Mouse (Mus musculus) forebrain, embryonic 13.5 days (tissue): ENCODE results near the gene Dnajc14. TPM values are rescaled to one million over a fixed set of nuclear protein-coding genes. Genes with fewer than 3 reads are reported as not detected.
"Not testable (repeated sequence)": the region's sequence is repeated elsewhere in the genome, so short reads cannot be mapped to it uniquely, and the experiment has no call there.

Experiments
- ATAC-seq: fragments of 200-750 bp; cut with Nextera tagmentation; 2 replicates; pipeline ENCODE4 v1.8.0; 2017
- H3K27ac ChIP-seq: fragments of 300-500 bp; sonication (generic); 2 replicates; pipeline ENCODE4 v1.5.1; 2015; ENCODE audit warnings: inconsistent platforms, mild to moderate bottlenecking, moderate library complexity
- H3K27me3 ChIP-seq: fragments of 300-500 bp; sonication (generic); 2 replicates; pipeline ENCODE4 v1.6.1; 2015; ENCODE audit warnings: mild to moderate bottlenecking, inconsistent platforms
- H3K36me3 ChIP-seq: fragments of 300-500 bp; sonication (generic); 2 replicates; pipeline ENCODE4 v1.6.1; 2015; ENCODE audit warnings: mild to moderate bottlenecking, inconsistent platforms; ENCODE audit not compliant: poor library complexity, severe bottlenecking
- H3K4me1 ChIP-seq: fragments of 300-500 bp; sonication (generic); 2 replicates; pipeline ENCODE4 v1.6.1; 2015; ENCODE audit warnings: inconsistent platforms
- H3K4me2 ChIP-seq: fragments of 300-500 bp; sonication (generic); 2 replicates; pipeline ENCODE4 v1.6.1; 2015; ENCODE audit warnings: inconsistent platforms, mild to moderate bottlenecking, moderate library complexity
- H3K4me3 ChIP-seq: fragments of 300-500 bp; sonication (generic); 2 replicates; pipeline ENCODE4 v1.5.1; 2015; ENCODE audit warnings: mild to moderate bottlenecking, inconsistent platforms
- H3K9ac ChIP-seq: fragments of 300-500 bp; sonication (generic); 2 replicates; pipeline ENCODE4 v1.6.1; 2015; ENCODE audit warnings: mild to moderate bottlenecking, inconsistent platforms
- H3K9me3 ChIP-seq: fragments of 300-500 bp; sonication (generic); replicated peaks from 2 replicates; pipeline ENCODE4 v1.6.1; 2016; ENCODE audit warnings: inconsistent platforms
- WGBS: fragments of 180-500 bp; shearing (Covaris S2); methylation state at CpG from one replicate; pipeline ENCODE4 v1.1.7; 2015; 5-methylcytosine and 5-hydroxymethylcytosine counted together
- polyA plus RNA-seq: library from polyadenylated mRNA; unstranded; fragments of >200 nt; fragmentation: Nextera tagmentation; extraction: Ambion mirVana; gene quantifications from 2 replicates; pipeline ENCODE4 v1.2.1, GENCODE M21; 2015

The Dnajc14 gene
- polyA plus RNA-seq, 1 experiment from 2014 or later, result 52.2 TPM

DNA sequence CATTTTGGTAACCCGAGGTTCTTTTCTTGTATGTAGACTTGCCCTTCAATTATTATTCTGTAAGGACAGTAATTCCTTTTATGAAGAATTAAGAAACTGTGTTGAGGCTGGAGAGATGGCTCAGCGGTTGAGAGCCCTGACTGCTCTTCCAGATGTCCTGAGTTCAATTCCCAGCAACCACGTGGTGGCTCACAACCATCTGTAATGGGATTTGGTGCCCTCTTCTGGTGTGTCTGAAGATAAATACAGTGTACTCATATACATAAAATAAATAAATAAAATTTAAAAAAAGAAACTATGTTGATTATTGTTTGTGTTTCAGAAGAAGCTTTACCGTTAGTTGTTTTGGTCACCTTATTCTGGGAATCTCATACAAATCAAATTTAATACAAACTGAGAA is 19.2 kb downstream of the Dnajc14 start:
- H3K4me3 ChIP-seq, result peak overlapping the region; percentile 91
- not testable (repeated sequence) for ATAC-seq, H3K9ac ChIP-seq, H3K9me3 ChIP-seq, H3K27me3 ChIP-seq, H3K27ac ChIP-seq
- H3K4me1 ChIP-seq, result peaks cover 20% of the 10 kb centered on the region
- peak overlapping the region; percentile 89 for H3K4me2 ChIP-seq
- peaks cover 40% of the 10 kb centered on the region for H3K36me3 ChIP-seq
- WGBS, result 82% methylated on average over 4 of the region's 4 CpGs

DNA sequence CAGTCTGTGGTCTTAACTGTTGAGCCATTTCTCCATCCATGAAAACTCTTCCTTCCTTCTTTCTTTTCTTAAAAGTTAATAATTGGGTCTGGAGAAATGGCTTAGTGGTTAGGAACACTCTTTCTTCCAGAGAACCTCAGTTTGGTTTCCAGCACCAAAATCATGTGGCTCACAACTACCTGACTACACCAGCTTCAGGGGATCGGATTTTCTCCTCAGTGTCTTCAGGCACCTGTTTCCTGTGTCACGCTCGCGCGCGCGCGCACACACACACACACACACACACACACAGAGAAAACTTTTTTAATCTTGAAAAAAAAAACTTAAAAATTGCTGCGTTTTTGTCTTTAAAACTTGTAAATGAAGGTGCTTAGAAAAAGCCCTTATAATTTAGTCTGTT is 20.0 kb downstream of the Dnajc14 start:
- Histone ChIP-seq H3K9ac (no peak overlapping the region), H3K27me3 (no peaks in the 10 kb centered on the region), H3K27ac (no peak overlapping the region), H3K9me3 (no peaks in the 10 kb centered on the region), H3K36me3 (peaks cover 33% of the 10 kb centered on the region), H3K4me1 (peaks cover 20% of the 10 kb centered on the region), H3K4me2 (no peak overlapping the region), H3K4me3 (no peak overlapping the region)
- 98% methylated on average over 9 of the region's 9 CpGs for WGBS
- ATAC-seq, result no peak

DNA sequence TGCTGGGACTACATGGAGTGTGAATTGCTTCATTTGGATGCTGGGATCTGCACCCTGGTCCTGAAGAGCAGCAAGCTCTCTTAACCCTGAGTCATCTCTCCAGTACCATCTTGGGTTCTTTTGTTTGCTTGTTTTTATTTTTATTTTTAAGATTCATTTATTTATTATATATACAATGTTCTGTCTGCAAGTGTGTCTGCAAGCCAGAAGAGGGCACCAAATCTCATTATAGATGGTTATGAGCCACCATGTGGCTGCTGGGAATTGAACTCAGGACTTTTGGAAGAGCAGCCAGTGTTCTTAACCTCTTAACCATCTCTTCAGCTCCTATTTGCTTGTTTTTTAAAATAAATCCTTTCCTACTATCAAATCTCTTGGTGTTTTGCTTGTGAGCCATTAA is 33.5 kb downstream of the Dnajc14 start:
- Histone ChIP-seq H3K4me1 (no peaks in the 10 kb centered on the region), H3K4me2 (no peak overlapping the region), H3K27me3 (no peaks in the 10 kb centered on the region), H3K4me3 (no peak overlapping the region), H3K9me3 (no peaks in the 10 kb centered on the region), H3K9ac (no peak overlapping the region), H3K27ac (no peak overlapping the region), H3K36me3 (peaks cover 80% of the 10 kb centered on the region)
- ATAC-seq, result no peak

DNA sequence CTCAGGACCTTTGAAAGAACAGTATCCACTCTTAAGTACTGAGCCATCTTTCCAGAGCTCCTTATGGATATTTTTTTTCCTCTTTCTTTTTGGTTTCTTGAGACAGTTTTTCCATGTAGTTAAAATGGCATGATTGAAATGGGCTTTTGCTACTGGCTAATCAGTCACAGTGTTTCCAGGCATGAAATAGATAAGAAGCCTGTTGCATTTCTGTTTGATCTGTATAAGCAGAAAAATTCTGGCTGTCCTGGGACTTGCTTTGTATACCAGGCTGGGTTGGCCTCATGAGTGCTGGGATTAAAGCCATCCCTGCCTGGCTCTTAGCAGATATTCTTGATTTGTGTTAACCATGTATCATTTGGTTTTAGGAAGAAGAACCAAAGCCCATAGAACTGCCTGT is 35.6 kb downstream of the Dnajc14 start:
- no peak overlapping the region for H3K4me3 ChIP-seq
- H3K27ac ChIP-seq, result no peak overlapping the region
- H3K9me3 ChIP-seq, result no peaks in the 10 kb centered on the region
- ATAC-seq, result no peak
- H3K9ac ChIP-seq, result no peak overlapping the region
- H3K4me1 ChIP-seq, result no peaks in the 10 kb centered on the region
- H3K36me3 ChIP-seq, result peaks cover 73% of the 10 kb centered on the region
- no peak overlapping the region for H3K4me2 ChIP-seq
- H3K27me3 ChIP-seq, result no peaks in the 10 kb centered on the region

DNA sequence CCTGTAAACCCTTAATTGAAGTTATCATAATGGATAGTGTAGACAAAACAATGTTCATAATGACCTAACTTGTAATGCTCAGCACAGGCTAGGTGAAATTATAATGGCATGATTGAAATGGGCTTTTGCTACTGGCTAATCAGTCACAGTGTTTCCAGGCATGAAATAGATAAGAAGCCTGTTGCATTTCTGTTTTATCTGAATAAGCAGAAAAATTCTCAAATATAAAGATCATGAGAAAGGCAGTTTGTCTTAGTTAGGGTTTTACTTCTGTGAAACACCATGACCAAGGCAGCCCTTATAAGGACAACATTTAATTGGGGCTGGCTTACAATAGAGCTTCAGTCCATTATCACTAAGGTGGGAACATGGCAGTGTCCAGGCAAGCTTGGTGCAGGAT is 36.8 kb downstream of the Dnajc14 start:
- Histone ChIP-seq H3K27ac (no peak overlapping the region), H3K4me3 (no peak overlapping the region), H3K36me3 (peaks cover 67% of the 10 kb centered on the region), H3K9ac (no peak overlapping the region), H3K4me2 (no peak overlapping the region), H3K27me3 (no peaks in the 10 kb centered on the region), H3K9me3 (no peaks in the 10 kb centered on the region), H3K4me1 (no peaks in the 10 kb centered on the region)
- ATAC-seq, result no peak

DNA sequence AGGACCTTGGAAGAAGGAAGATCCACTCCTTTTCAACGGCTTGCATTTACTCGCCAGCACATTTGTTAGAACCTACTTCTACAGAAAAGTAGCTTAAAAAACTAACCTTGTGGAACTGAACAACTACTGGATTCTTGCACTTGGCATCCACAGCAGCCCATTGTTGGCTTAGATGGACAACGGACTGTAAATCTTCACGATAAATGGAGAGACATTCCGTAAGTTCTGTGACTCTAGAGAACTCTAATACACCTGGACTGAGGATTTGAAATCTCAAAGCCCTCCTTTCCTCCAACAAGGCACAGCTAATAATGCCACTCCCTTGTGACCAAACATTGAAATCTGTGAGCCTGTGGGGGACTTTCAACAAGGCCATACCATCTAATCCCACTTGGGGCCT is 39.4 kb downstream of the Dnajc14 start:
- Histone ChIP-seq H3K4me2 (no peak overlapping the region), H3K27ac (no peak overlapping the region), H3K27me3 (no peaks in the 10 kb centered on the region), H3K9ac (no peak overlapping the region), H3K36me3 (peaks cover 64% of the 10 kb centered on the region), H3K9me3 (no peaks in the 10 kb centered on the region), H3K4me1 (no peaks in the 10 kb centered on the region), H3K4me3 (no peak overlapping the region)
- ATAC-seq, result no peak
- 94% methylated on average over 5 of the region's 5 CpGs for WGBS

DNA sequence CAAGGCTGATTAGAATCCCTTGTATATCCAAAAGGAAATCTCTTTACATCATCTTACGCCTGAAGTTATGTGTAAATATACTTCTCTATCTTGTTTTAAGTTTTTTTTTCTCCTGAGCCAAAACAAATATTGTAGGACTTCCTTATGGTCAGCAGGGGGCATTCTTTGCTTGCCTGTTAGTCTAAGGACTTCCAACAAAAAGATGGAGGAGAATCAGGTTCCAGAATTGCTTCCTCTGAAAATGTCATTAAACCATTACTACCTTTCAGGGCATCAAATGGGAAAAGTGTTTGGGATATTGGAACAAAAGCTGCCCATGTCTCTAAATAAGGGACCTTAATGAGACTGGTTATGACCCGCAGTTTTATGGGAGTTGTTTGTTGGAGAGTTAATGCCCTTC is 41.7 kb downstream of the Dnajc14 start:
- H3K4me2 ChIP-seq, result no peak overlapping the region
- H3K9me3 ChIP-seq, result no peaks in the 10 kb centered on the region
- WGBS, result 50% methylated on average over 2 of the region's 2 CpGs
- H3K9ac ChIP-seq, result no peak overlapping the region
- no peak for ATAC-seq
- H3K4me3 ChIP-seq, result no peak overlapping the region
- no peaks in the 10 kb centered on the region for H3K27me3 ChIP-seq
- no peaks in the 10 kb centered on the region for H3K4me1 ChIP-seq
- H3K36me3 ChIP-seq, result peaks cover 69% of the 10 kb centered on the region
- no peak overlapping the region for H3K27ac ChIP-seq

DNA sequence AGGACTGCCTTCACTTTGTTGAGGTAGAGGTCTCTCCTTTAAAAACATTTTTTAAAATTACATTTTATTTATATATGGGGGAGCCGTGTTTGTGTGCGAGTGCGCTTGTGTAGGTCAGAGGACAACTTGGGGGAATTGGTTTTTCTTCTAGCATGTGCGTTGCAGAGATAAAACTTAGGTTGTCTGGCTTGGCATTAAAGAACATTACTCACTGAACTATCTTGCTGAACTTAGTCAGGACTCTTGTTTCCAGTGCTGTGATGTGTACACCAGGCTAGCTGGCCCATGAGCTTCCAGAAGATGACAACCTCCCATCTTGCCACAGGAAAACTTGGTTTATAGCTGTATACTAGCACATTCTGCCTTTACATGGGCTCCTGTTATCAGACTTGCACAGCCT is 42.8 kb downstream of the Dnajc14 start:
- WGBS, result 98% methylated on average over 4 of the region's 4 CpGs
- H3K36me3 ChIP-seq, result peaks cover 63% of the 10 kb centered on the region

DNA sequence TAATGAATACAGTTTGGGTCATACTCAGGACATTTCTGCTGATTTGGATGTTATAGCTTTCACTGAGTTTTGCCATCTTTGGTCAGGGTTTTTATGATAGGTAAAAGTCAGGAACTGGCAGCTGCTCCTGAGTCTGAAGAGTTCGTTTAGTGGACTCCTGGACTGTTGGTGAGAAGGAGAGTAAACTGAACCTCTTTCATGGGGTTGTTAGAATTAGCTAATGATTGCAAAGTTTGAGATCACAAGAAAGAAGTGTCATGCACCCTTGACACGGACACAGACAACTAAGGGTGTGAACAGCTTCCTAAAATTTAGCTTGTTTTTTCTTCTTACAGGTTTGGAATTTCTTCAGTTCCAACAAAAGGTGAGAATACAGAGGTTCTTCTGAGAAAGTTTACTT is 44.6 kb downstream of the Dnajc14 start:
- H3K9ac ChIP-seq, result no peak overlapping the region
- no peaks in the 10 kb centered on the region for H3K4me1 ChIP-seq
- 89% methylated on average over 2 of the region's 2 CpGs for WGBS
- H3K27ac ChIP-seq, result no peak overlapping the region
- H3K9me3 ChIP-seq, result no peaks in the 10 kb centered on the region
- peaks cover 56% of the 10 kb centered on the region for H3K36me3 ChIP-seq
- H3K27me3 ChIP-seq, result no peaks in the 10 kb centered on the region
- no peak overlapping the region for H3K4me2 ChIP-seq
- no peak overlapping the region for H3K4me3 ChIP-seq
- ATAC-seq, result no peak

More for the DNA sequence above, 42.8 kb downstream of the Dnajc14 start:
- H3K4me3 ChIP-seq, result no peak overlapping the region
- H3K9me3 ChIP-seq, result no peaks in the 10 kb centered on the region
- H3K4me1 ChIP-seq, result no peaks in the 10 kb centered on the region
- H3K4me2 ChIP-seq, result no peak overlapping the region
- H3K9ac ChIP-seq, result no peak overlapping the region
- no peak for ATAC-seq
- H3K27ac ChIP-seq, result no peak overlapping the region
- no peaks in the 10 kb centered on the region for H3K27me3 ChIP-seq

DNA sequence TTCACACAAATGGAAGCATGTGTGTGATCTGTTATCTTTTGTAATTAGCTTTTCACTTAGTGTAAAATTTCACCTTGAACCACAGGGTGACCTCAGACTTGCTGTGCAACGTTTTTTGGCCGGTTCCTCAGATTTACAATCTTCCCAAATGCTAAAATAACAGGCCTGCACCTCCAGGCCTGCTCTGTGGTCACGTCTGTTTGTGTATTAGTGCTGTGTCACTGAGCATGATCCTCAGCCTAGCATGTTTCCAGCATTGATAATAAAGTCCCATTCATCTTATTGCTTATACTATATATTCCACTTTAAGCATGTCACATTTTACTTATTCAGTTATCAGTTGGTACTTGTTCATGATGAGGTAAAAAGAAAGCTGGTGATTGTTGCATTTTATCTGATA is 46.5 kb downstream of the Dnajc14 start:
- no peak overlapping the region for H3K9ac ChIP-seq
- no peak overlapping the region for H3K4me2 ChIP-seq
- H3K9me3 ChIP-seq, result no peaks in the 10 kb centered on the region
- H3K27ac ChIP-seq, result no peak overlapping the region
- H3K4me3 ChIP-seq, result no peak overlapping the region
- H3K36me3 ChIP-seq, result peaks cover 58% of the 10 kb centered on the region
- WGBS, result 77% methylated on average over 3 of the region's 3 CpGs
- H3K27me3 ChIP-seq, result no peaks in the 10 kb centered on the region
- no peaks in the 10 kb centered on the region for H3K4me1 ChIP-seq
- no peak for ATAC-seq

DNA sequence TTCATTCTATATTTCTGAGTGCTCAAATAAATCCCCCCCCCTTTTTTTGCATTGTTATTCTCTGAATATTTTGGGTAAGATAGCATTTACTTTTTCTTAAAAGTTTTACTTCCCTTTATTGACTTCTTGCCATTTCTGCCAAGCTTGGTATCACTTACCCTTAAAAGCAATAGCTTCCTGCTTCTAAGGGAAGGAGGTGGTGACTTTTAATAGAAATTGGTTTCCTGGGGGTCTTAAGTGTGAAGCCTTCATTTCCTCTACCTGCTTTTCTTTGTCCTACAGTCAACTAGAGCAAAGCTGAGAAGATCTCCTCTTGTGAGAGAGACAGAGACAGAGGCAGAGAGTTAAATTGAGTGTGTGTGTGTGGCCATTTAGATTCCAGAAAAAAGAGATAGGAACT is 57.3 kb downstream of the Dnajc14 start:
- H3K4me3 ChIP-seq, result no peak overlapping the region
- H3K9me3 ChIP-seq, result no peaks in the 10 kb centered on the region
- no peak overlapping the region for H3K9ac ChIP-seq
- H3K36me3 ChIP-seq, result peaks cover 48% of the 10 kb centered on the region
- H3K27ac ChIP-seq, result no peak overlapping the region
- no peaks in the 10 kb centered on the region for H3K4me1 ChIP-seq
- no peak for ATAC-seq
- no peaks in the 10 kb centered on the region for H3K27me3 ChIP-seq
- H3K4me2 ChIP-seq, result no peak overlapping the region

DNA sequence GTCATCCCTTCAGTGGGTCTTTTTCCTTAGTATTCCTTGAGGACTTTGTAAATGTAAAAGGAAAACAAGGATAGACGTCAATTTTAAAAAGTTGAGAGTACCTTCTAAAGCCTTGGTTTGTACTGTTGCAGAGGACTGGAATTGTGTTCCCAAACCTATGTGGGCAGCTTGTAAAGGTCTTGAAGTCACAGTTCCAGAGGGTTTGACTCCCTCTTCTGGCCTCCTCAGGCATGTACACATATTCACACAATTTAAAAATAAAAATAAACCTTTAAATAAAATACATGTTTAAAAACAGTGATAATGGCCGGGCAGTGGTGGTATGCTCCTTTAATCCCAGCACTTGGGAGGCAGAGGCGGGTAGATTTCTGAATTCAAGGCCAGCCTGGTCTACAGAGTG is 62.2 kb downstream of the Dnajc14 start:
- Histone ChIP-seq H3K4me2 (no peak overlapping the region), H3K27me3 (no peaks in the 10 kb centered on the region), H3K36me3 (peaks cover 44% of the 10 kb centered on the region), H3K4me3 (no peak overlapping the region), H3K9ac (no peak overlapping the region), H3K27ac (no peak overlapping the region), H3K4me1 (no peaks in the 10 kb centered on the region), H3K9me3 (no peaks in the 10 kb centered on the region)
- no peak for ATAC-seq
- WGBS, result 89% methylated on average over 3 of the region's 3 CpGs

DNA sequence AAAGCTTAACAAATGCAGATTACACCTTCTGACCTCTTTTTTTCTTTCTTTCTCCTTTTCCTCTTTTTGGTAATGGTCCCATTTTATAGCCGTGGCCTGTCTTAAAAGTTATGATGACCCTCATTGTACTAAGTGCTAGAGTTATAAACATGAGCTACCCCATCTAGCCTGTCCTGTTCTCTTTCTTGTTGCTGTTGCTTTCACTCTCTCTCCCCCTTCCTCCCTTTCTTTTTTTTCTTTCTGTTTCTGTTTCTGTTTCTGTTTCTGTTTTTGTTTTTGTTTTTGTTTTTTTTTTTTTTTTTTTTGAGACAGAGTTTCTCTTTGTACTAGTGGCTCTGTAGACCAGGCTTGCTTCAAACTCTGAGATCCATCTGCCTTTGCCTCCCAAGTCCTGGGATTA is 62.7 kb downstream of the Dnajc14 start:
- no peaks in the 10 kb centered on the region for H3K9me3 ChIP-seq
- no peaks in the 10 kb centered on the region for H3K4me1 ChIP-seq
- H3K27me3 ChIP-seq, result no peaks in the 10 kb centered on the region
- H3K4me3 ChIP-seq, result no peak overlapping the region
- 88% methylated on average over 1 of the region's 1 CpGs for WGBS
- no peak for ATAC-seq
- no peak overlapping the region for H3K27ac ChIP-seq
- H3K9ac ChIP-seq, result no peak overlapping the region
- H3K4me2 ChIP-seq, result no peak overlapping the region
- peaks cover 44% of the 10 kb centered on the region for H3K36me3 ChIP-seq
